Mouse (Mus musculus) liver, embryonic 14.5 days (tissue): ENCODE measurements around the gene Taf1c. TPM values are rescaled to one million over a fixed set of nuclear protein-coding genes. Genes with fewer than 3 reads are reported as not detected.

ENCODE experiments used
- ATAC-seq: fragments of 200-750 bp; cut with Nextera tagmentation; 2 replicates; pipeline ENCODE4 v1.8.0; 2017; ENCODE audit warnings: moderate number of reproducible peaks, mild to moderate bottlenecking, moderate library complexity; ENCODE audit not compliant: insufficient read depth
- DNase-seq, 3 experiments: peaks; one replicate each; pipeline ENCODE4 v3.0.0-alpha.2; 2012 to 2013; ENCODE audit warnings: low read depth in 3 of 3, low spot score in 3 of 3
- H3K27ac ChIP-seq: fragments of 300-500 bp; sonication (generic); 2 replicates; pipeline ENCODE4 v1.5.1; 2014; ENCODE audit warnings: moderate library complexity, mild to moderate bottlenecking, control low read depth, inconsistent platforms
- H3K27me3 ChIP-seq: fragments of 300-500 bp; sonication (generic); 2 replicates; pipeline ENCODE4 v1.6.1; 2014; ENCODE audit warnings: mild to moderate bottlenecking, low read length, moderate library complexity; ENCODE audit not compliant: control insufficient read depth, insufficient read depth
- H3K36me3 ChIP-seq: fragments of 300-500 bp; sonication (generic); replicated peaks from 2 replicates; pipeline ENCODE4 v1.6.1; 2014; ENCODE audit warnings: low read depth; ENCODE audit not compliant: control insufficient read depth, insufficient read depth
- H3K4me1 ChIP-seq, 2 experiments: fragments of 200-500 bp in 1 of 2; fragments of 300-500 bp in 1 of 2; sonication (generic) in 1 of 2; replicated peaks; 2 replicates each; pipeline ENCODE4 v1.6.1; 2012 to 2014; ENCODE audit warnings: antibody characterized with exemption in 1 of 2, inconsistent platforms in 1 of 2, low read length in 1 of 2; ENCODE audit not compliant: control insufficient read depth in 2 of 2, insufficient read depth in 2 of 2
- H3K4me2 ChIP-seq: fragments of 300-500 bp; sonication (generic); 2 replicates; pipeline ENCODE4 v1.6.1; 2014; ENCODE audit warnings: low read depth, mild to moderate bottlenecking, control low read depth, moderate library complexity
- H3K4me3 ChIP-seq, 2 experiments: fragments of 200-500 bp in 1 of 2; fragments of 300-500 bp in 1 of 2; sonication (generic) in 1 of 2; 2 replicates each; pipeline ENCODE4 v1.5.1; 2012 to 2014; ENCODE audit warnings: low read depth in 2 of 2, low read length in 2 of 2, mild to moderate bottlenecking in 2 of 2, control low read depth in 1 of 2, inconsistent platforms in 1 of 2, moderate library complexity in 1 of 2; ENCODE audit not compliant: insufficient read depth in 1 of 2
- H3K9ac ChIP-seq: fragments of 300-500 bp; sonication (generic); replicated peaks from 2 replicates; pipeline ENCODE4 v1.6.1; 2014; ENCODE audit warnings: mild to moderate bottlenecking, control low read depth, moderate library complexity
- H3K9me3 ChIP-seq: fragments of 300-500 bp; sonication (generic); 2 replicates; pipeline ENCODE4 v1.6.1; 2016; ENCODE audit warnings: low read length, mixed read lengths; ENCODE audit not compliant: control insufficient read depth
- CTCF ChIP-seq: IDR thresholded peaks from 2 replicates; pipeline ENCODE4 v1.5.1; 2016; ENCODE audit warnings: antibody characterized with exemption, low read depth, control low read depth
- EP300 ChIP-seq: IDR thresholded peaks from 2 replicates; pipeline ENCODE4 v1.6.1; 2016; ENCODE audit warnings: antibody characterized with exemption, low read depth
- WGBS: fragments of 180-500 bp; shearing (Covaris S2); extraction: QIAGEN DNeasy Blood & Tissue Kit; methylation state at CpG from one replicate; pipeline ENCODE4 v1.1.7; 2014; ENCODE audit not compliant: insufficient replicate concordance; 5-methylcytosine and 5-hydroxymethylcytosine counted together
- polyA plus RNA-seq, 2 experiments: library from polyadenylated mRNA; depleted of rRNA in 1 of 2; stranded (reverse) in 1 of 2; unstranded in 1 of 2; fragments of >200 nt; fragmentation: Nextera tagmentation in 1 of 2; extraction: Ambion mirVana in 1 of 2; gene quantifications; 2 replicates each; pipeline versions ENCODE4 v1.2.1 to v1.2.3; 2012 to 2014

Gene Taf1c
- polyA plus RNA-seq, 2 experiments: 4.7 to 6.6 TPM

DNA sequence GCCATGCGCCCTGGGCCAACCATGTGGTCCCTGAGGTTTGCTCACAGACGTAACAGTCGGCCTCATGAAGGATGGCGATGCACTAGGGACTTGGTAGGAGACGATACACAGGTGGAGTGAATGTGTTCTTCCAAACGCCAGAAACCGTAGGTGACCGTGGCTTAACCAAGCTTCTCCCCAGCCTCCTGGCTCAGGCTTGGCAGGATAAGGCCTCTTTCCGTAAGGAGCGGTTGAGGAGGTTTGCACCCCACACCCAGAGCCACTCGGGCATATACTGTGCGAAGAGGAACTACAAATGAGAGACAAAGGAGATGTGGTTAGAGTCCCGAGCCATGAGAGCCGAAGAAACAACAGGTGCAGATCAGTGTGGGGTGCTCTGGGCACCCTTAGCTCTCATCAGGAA lies 41.2 kb downstream of the Taf1c start:
- H3K4me2 ChIP-seq: no peak overlapping the region
- peaks cover 14% of the 10 kb centered on the region for H3K36me3 ChIP-seq
- no peaks in the 10 kb centered on the region for H3K27me3 ChIP-seq
- no peak overlapping the region for H3K9ac ChIP-seq
- ATAC-seq (no peak), DNase-seq (no peak)
- 81% methylated on average over 14 of the region's 14 CpGs for WGBS
- no peaks in the 10 kb centered on the region for H3K9me3 ChIP-seq
- TF ChIP-seq EP300 (no peak), CTCF (no peak)
- no peak overlapping the region for H3K27ac ChIP-seq
- no peak overlapping the region for H3K4me3 ChIP-seq
- H3K4me1 ChIP-seq: peaks cover 0 to 6% of the 10 kb centered on the region in 2 experiments; a peak in 3 of 4 replicates

DNA sequence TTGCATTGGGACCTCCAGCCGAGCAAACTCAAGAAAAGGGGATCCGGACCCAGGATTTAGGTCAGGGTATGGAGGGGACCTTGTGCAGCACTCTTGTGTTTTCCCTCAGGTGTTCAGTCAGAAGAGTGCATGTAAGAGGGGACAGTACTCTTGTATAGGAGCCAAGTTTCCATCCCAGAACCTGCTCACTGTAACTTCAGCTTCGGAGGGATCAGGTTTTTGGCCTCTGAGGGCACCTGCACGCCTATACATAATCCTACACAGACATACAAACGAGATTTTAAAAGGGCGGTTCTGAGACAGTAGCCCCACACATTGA lies 45.7 kb downstream of the Taf1c start:
- Histone ChIP-seq H3K36me3 (peaks cover 8% of the 10 kb centered on the region), H3K9me3 (no peaks in the 10 kb centered on the region), H3K9ac (peak overlapping the region; percentile 57), H3K27ac (peak overlapping the region; percentile 7; the same call in 1 of the 2 replicates), H3K27me3 (no peaks in the 10 kb centered on the region), H3K4me2 (peak overlapping the region; percentile 76), H3K4me1 (peaks cover 6 to 14% of the 10 kb centered on the region in 2 experiments), H3K4me3 (peak overlapping the region; percentile 59 to 78; a peak in 2 of 4 replicates)
- WGBS: 77% methylated on average over 6 of the region's 6 CpGs
- TF ChIP-seq CTCF: no peak
- no peak for TF ChIP-seq EP300
- DNase-seq (no peak), ATAC-seq (no peak)

DNA sequence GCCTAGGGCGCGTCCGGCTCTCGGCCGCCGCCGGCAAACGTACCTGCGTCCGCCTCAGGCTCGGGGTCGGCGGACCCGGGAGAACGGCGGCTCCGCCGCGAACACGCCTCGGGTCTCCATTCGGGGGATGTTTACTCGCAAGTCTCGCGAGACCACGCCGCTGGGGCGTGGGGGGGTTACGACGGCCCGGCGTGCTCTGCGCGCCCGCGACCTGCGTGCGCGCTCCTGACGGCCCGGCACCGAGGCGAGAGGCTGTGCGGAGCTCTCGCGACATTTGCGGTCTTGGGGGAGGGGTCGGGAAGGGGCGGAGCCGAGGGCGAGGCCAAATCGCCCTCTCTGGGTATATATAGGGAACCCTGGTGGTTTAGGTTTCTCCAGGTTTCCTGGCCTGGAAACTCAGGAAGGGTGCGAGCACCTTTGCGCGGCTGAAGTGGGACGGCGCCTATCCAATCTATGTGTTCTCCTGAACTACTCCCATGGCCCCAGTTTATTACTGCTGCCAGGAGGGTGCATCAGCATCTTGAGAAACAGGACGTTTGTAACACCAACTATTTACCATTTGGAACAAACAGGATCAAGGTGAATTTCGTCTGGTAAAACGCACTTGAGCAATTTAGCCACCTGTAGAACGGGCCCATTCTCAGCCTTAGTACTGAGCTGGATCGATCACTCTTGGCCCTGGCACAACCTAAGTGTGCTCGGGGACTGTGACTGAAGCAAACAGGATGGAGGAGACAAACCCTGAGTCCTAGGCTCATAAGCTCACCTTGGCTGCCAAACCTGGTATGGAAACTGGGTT lies 46.2 kb downstream of the Taf1c start, which contains the start of gene Mbtps1:
Gene Mbtps1, minus strand, starts transcription at position 133 of the 799 bp plus-strand sequence.
- H3K4me1 ChIP-seq: peaks cover 10 to 14% of the 10 kb centered on the region in 2 experiments
- H3K4me2 ChIP-seq: peak within 1 kb of the TSS; percentile 76
- no peak for TF ChIP-seq CTCF
- peak; percentile 57 for TF ChIP-seq EP300
- DNase-seq: peak; percentile 90 to 94 (median 94)
- peak; percentile 97 for ATAC-seq
- no peaks in the 10 kb centered on the region for H3K27me3 ChIP-seq
- H3K9ac ChIP-seq: peak within 1 kb of the TSS; percentile 76
- H3K9me3 ChIP-seq: no peaks in the 10 kb centered on the region
- peak within 1 kb of the TSS; percentile 58 for H3K27ac ChIP-seq
- 4% methylated on average over 63 of the region's 63 CpGs for WGBS
- peak within 1 kb of the TSS; percentile 78 to 95 for H3K4me3 ChIP-seq
- peaks cover 4% of the 10 kb centered on the region for H3K36me3 ChIP-seq

DNA sequence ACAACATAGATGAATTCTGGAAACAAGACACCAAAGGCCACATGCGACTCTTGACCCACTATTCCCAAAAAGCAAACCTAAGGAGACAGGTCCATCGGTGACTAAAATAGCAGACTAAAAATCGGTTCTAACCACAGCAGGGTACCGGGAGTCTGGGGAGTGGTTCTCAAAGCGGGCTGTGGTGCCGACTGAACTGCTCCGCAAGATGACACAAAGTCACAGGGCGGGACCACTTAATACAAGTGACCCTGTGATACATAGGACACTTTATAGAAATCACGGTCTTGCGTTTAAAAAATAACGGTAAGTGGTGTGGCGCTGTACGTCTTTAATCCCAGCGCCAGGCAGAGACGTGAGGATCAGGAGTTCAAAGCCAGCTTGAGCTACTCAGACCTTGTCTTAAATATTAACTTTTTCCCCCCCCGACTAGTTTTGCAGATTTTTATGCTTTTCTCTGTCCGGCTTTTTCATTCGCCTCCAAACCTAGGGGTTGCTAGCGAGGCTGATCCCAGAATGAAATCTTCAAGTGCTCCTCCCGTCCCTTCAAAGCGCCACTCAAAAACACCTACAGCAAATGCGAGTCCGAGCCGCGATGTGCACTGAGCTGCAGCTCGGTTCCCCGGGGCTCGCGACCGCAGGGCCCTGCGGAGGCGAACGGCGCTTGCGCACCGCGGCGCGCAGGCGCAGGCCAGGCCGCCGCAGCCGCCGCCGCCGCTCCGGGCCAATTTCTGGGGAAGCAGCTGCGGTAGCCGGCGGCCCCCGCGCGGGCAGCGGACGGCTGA lies 47.0 kb downstream of the Taf1c start:
- no peaks in the 10 kb centered on the region for H3K9me3 ChIP-seq
- H3K9ac ChIP-seq: peak overlapping the region; percentile 76
- peak overlapping the region; percentile 76 for H3K4me2 ChIP-seq
- H3K4me3 ChIP-seq: peak overlapping the region; percentile 78 to 95
- under 1% methylated on average over 55 of the region's 55 CpGs for WGBS
- DNase-seq (peak in 2 of 3 experiments; percentile 55 to 59), ATAC-seq (peak; percentile 91)
- H3K27me3 ChIP-seq: no peaks in the 10 kb centered on the region
- H3K27ac ChIP-seq: peak overlapping the region; percentile 58
- H3K36me3 ChIP-seq: no peaks in the 10 kb centered on the region; the same call in 1 of the 2 replicates
- TF ChIP-seq CTCF (no peak), EP300 (no peak)
- H3K4me1 ChIP-seq: peaks cover 14 to 19% of the 10 kb centered on the region in 2 experiments

DNA sequence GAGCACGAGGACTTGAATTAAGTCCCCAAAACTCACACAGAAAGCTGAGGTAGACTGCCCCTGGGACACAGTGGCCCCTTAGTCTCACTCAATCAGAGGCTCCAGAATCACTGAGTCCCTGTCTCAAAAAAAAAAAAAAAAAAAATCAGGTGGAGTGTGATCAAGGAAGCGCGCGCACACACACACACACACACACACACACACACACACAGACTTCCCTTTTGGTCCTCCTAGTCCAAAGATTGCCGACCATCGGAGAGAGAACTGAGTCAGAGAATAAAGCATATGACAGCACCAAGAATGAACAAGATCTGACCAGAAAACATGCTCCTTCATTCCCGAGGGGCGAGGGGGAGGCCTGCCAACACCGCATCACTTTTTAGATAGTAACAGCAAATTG lies 47.9 kb downstream of the Taf1c start:
- TF ChIP-seq CTCF: no peak
- no peak for TF ChIP-seq EP300
- 57% methylated on average over 9 of the region's 9 CpGs for WGBS
- no peak for DNase-seq
- Histone ChIP-seq H3K4me1 (peaks cover 17 to 25% of the 10 kb centered on the region in 2 experiments), H3K4me3 (peak overlapping the region; percentile 78 to 95; a peak in 3 of 4 replicates), H3K9ac (peak overlapping the region; percentile 76), H3K27ac (no peak overlapping the region), H3K36me3 (no peaks in the 10 kb centered on the region; the same call in 1 of the 2 replicates), H3K9me3 (no peaks in the 10 kb centered on the region), H3K4me2 (peak overlapping the region; percentile 76), H3K27me3 (no peaks in the 10 kb centered on the region)
- no peak for ATAC-seq
